Mouse (Mus musculus): Measurements from ENCODE around the gene Spata21.
"Not testable (repeated sequence)": the region's sequence is repeated elsewhere in the genome, so short reads cannot be mapped to it uniquely, and the experiment has no call there.

The Spata21 gene

DNA sequence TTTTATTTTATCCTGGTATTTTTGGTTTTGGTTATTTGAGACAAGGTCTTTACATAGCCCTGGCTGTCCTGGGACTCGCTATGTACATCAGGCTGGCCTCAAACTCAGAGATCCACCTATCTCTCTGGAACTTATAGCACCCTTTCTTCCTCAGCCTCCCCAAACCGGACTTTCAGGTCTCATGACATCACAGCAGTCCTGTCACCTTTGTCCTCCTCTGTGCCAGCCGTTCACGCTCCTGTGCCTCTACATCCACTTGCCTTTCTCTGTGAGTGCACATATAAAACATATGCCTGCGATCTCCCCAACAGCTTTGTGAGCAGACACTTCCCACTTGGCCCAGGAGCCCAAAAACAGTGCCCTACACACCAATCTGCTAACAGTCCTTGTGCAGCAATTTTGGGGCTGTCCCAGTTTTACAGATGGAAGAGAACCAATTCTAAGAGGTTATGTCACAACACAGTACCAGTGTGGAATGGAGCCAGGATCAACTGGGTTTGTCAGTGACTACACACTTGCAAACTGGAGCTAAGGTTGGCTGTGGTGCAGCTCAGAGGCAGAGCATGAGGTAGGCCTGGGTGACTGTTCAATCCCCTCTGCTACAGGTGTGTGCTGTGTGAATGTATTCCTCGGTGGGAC is 42.7 kb downstream of the Spata21 start:
- DNase-seq (ENCODE audit: low spot score) = peak; percentile 60

GRCm38 (mm10) chr4:141131531-141132061 is 43.5 kb downstream of the Spata21 start:
- no peak for DNase-seq (ENCODE audit: low spot score)

DNA sequence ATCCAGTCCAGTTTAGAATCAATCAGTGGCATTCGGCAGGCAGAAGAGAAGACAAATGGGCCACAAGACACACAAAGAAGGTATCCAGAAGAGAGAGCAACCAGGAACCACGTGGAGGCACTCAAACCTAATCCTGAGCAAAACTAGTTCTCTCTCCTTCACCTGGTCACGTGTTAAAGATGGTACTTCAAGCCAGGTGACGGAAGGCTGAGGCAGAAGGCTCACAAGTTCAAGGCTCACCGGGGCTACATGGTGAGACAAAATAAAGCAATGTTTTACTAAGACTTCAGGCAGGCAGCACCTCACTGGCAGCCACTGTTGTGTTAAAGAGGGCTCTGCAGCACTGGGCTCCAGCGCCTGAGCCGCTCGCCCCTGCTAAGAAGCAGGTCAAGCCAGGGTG is 44.1 kb downstream of the Spata21 start:
- no peak for DNase-seq (ENCODE audit: low spot score)

DNA sequence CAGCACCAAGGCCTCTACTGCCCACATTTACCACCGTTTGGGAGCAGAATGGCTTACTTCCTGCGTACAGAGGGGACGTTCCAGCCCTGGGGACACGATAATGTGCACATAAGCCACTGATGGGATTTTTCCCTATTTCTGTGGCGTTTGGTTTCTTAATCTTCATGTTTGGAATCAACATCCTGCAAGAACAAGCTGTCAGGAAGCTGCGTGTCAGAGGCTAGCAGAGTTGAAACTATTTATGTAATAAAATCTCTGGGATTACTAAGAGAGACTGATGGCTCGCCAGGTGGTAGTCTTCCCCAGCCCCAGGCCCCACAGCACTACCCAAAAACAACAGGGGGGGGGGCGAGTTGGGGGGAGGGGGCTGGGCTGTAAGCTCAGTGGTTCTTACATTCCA is 45.1 kb downstream of the Spata21 start:
- no peak for DNase-seq (ENCODE audit: low spot score)

DNA sequence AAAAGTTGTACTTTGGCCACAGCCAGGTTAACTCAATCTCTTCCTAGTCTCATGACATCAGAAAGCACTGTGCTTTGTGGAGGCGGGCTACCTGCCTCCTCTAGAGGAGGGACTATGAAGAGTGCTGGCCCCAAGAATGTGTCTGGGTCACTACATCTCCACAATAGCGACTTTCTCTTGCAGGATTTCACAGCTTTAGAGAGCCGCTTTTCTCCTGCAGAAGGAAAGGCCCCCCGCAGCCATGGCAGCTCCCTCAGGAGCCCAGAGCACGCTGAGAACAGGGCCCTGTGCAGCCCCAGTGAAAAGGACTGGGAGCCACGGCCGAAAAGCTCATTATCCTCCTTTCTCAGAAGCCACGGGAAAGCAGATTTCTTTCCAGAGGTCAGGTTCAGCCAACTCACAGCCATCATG is 45.9 kb downstream of the Spata21 start:
- no peak for DNase-seq (ENCODE audit: low spot score)

- DNase-seq (ENCODE audit: low spot score) = no peak
Measured at GRCm38 (mm10) chr4:141134751-141135530, 46.8 kb downstream of the Spata21 start.

GRCm38 (mm10) chr4:141136126-141136525 is 48.0 kb downstream of the Spata21 start:
- no peak for DNase-seq (ENCODE audit: low spot score)

- DNase-seq (ENCODE audit: low spot score) = not testable (repeated sequence)
Measured at GRCm38 (mm10) chr4:141137740-141138139, 49.6 kb downstream of the Spata21 start.

- DNase-seq (ENCODE audit: low spot score) = no peak
Measured at GRCm38 (mm10) chr4:141138425-141139115, 50.4 kb downstream of the Spata21 start.

- DNase-seq (ENCODE audit: low spot score) = peak; percentile 99
Measured at GRCm38 (mm10) chr4:141139116-141139970, 51.2 kb downstream of the Spata21 start, which contains the start of gene Szrd1. Gene Szrd1, minus strand, starts transcription at chr4:141139775.

- DNase-seq (ENCODE audit: low spot score) = not testable (repeated sequence)
Measured at GRCm38 (mm10) chr4:141140354-141140753, 52.2 kb downstream of the Spata21 start.

- DNase-seq (ENCODE audit: low spot score) = no peak
Measured at GRCm38 (mm10) chr4:141140967-141141366, 52.8 kb downstream of the Spata21 start.

DNA sequence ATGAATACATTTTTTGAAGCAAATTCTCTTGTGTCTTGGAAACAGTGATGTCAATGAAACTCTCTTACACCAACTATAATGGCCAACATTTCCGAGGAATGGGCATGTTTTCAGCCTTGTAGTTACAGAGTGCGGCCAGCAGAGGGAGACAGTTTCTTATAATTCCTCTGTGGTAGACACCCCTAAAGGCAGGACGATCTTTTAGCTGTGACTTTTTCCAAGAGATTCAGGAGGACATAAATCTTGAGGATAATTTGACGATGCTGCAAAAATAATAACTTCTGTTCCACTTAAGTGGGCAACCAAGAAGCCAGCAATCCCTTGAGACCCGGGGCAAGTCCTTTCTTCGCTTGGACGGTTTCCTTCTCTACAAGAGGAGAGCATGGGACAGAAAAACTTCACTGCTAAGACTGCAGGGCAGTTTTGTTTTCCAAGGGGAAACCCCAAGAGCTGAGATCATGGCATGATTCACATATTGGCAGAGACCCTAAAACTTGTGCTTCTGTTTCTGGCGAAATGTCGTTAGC is 54.2 kb downstream of the Spata21 start:
- DNase-seq (ENCODE audit: low spot score) = peak; percentile 85

GRCm38 (mm10) chr4:141145124-141145523 is 57.0 kb downstream of the Spata21 start:
- not testable (repeated sequence) for DNase-seq (ENCODE audit: low spot score)

- no peak for DNase-seq (ENCODE audit: low spot score)
Measured at GRCm38 (mm10) chr4:141146491-141147033, 58.4 kb downstream of the Spata21 start.

DNA sequence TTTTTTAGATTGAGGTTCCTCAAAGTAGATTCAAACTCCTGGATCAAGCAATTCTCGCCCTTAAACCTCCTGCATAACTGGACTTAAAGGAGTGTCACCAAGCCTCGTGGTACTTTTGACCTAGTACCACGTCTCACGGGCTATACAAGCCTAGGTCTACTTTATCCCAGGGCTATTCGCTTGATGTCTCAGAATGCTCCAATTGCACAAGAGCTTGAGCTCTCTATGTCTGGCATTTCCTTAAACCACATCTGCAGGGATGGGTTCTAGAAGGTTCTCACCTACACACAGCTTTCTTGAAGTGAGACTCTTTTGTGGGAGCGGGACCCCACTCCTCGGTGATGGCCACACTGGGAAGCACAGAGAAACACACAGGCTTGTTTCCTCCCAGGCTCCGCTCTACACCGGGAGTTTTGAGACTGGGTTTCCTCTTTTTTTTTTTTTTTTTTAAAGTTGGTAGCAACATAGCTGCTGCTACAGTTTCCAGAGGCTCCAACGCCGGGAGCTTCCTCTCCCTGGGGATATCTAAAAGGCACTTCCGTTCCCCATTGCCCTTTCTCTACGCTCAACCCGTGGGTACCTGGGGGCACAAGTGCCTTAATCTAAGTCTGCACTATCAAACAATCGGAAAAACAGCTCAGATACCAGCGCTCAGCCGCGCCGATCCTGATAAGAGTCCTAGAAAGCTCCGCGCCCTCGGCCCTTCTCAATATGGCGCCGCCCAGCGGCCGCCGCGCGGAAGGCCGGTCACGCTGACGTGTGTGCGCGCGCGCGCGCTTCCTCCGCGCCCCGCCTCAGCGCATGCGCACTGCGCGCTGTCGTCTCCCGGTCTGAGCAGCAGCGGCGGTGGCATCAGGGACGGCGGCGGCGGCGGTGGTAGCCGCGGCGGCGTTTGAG is 59.2 kb downstream of the Spata21 start, which contains the start of gene Fbxo42:
Fbxo42 (plus strand) TSS at position 802 of the 897 bp plus-strand sequence.
- DNase-seq (ENCODE audit: low spot score) = peak; percentile 95

DNA sequence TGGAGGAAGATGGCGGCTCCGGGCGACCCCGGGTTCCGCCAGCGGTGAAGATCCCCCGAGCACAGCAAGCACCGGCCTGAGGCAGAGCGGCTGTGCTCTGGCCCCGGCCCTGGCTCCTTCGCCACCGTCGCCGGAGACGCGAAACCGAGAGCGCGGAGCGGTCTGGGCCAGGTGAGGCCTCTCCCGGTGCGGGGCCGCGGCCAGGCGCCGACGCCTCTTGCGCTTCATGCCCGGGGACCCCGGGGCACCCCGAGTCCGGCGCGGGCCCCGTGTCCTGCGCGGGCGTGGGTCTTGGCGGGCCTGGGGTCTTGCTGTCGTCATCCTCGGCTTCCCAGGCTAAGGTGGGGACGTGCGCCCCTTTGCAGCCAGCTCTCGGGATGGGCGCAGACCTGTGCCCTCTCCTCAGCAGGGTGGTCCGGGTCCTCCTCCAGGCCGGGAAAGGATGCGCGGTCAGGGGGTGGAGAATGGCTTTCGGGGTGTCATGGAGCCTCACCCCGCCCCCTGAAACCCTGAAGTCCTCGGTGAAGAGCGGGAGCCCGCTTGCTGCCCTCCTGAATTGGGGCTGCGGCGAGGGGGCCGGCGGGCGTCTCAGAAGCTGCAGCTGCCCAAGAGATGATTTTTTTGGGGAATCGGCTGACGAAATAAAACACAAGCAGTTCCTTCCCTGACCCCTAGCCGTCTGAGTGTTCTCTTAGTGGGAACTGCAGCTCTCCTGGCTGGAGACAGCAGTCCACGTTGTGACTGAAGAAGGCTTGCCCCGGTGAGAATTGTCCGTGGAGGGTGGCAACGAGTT is 60.1 kb downstream of the Spata21 start:
- DNase-seq (ENCODE audit: low spot score) = peak; percentile 34

DNA sequence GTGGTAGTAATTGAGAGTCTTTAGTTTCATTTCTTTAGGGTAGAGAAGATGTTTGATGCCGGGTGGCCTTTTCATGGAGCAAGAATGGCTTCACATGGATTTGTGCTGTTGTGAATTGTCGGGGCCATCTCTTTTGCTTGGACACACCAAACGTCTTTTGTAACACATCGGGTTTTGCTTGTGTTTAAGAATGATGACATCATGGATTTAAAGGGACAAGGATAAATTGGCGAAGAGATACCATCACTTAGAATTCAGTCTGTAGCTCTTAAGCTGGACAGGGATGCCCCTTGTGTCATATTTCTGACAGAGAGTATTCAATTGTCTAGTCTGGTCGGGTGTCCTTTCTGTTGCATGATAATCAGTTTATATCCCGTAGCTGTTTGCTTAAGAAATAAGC is 61.0 kb downstream of the Spata21 start:
- DNase-seq (ENCODE audit: low spot score) = no peak

GRCm38 (mm10) chr4:141157485-141157884 is 69.4 kb downstream of the Spata21 start:
- no peak for DNase-seq (ENCODE audit: low spot score)
